Mouse (Mus musculus) hindbrain, embryonic 14.5 days (tissue): ENCODE results near the gene Lrrc57. TPM values are rescaled to one million over a fixed set of nuclear protein-coding genes. Genes with fewer than 3 reads are reported as not detected.

ENCODE experiments used
- ATAC-seq: fragments of 200-750 bp; cut with Nextera tagmentation; 2 replicates; pipeline ENCODE4 v1.8.0; 2017; ENCODE audit warnings: moderate number of reproducible peaks, mild to moderate bottlenecking, moderate TSS enrichment, moderate library complexity; ENCODE audit not compliant: low FRiP score
- DNase-seq: peaks from one replicate; pipeline ENCODE4 v3.0.0-alpha.2; 2015; ENCODE audit warnings: low spot score
- H3K27ac ChIP-seq: fragments of 300-500 bp; sonication (generic); 2 replicates; pipeline ENCODE4 v1.5.1; 2014; ENCODE audit warnings: mild to moderate bottlenecking, moderate library complexity
- H3K27me3 ChIP-seq: fragments of 300-500 bp; sonication (generic); 2 replicates; pipeline ENCODE4 v1.6.1; 2014; ENCODE audit warnings: mild to moderate bottlenecking, low read length, mixed read lengths; ENCODE audit not compliant: control insufficient read depth, insufficient read depth
- H3K36me3 ChIP-seq: fragments of 300-500 bp; sonication (generic); replicated peaks from 2 replicates; pipeline ENCODE4 v1.6.1; 2014; ENCODE audit not compliant: control insufficient read depth, insufficient read depth
- H3K4me1 ChIP-seq: fragments of 300-500 bp; sonication (generic); replicated peaks from 2 replicates; pipeline ENCODE4 v1.6.1; 2014; ENCODE audit warnings: antibody characterized with exemption, low read length, mixed read lengths; ENCODE audit not compliant: control insufficient read depth, insufficient read depth
- H3K4me2 ChIP-seq: fragments of 300-500 bp; sonication (generic); replicated peaks from 2 replicates; pipeline ENCODE4 v1.6.1; 2014; ENCODE audit warnings: mild to moderate bottlenecking, moderate library complexity
- H3K4me3 ChIP-seq: fragments of 300-500 bp; sonication (generic); replicated peaks from 2 replicates; pipeline ENCODE4 v1.5.1; 2014; ENCODE audit warnings: mild to moderate bottlenecking, low read length
- H3K9ac ChIP-seq: fragments of 300-500 bp; sonication (generic); 2 replicates; pipeline ENCODE4 v1.6.1; 2014
- H3K9me3 ChIP-seq: fragments of 300-500 bp; sonication (generic); 2 replicates; pipeline ENCODE4 v1.6.1; 2016; ENCODE audit warnings: low read length; ENCODE audit not compliant: control insufficient read depth
- WGBS: fragments of 180-500 bp; shearing (Covaris S2); extraction: QIAGEN DNeasy Blood & Tissue Kit; methylation state at CpG from one replicate; pipeline ENCODE4 v1.1.7; 2014; 5-methylcytosine and 5-hydroxymethylcytosine counted together
- polyA plus RNA-seq: library from polyadenylated mRNA; unstranded; fragments of >200 nt; fragmentation: Nextera tagmentation; extraction: Ambion mirVana; gene quantifications from 2 replicates; pipeline ENCODE4 v1.2.1, GENCODE M21; 2014

The Lrrc57 gene
- polyA plus RNA-seq, 1 experiment from 2014 or later, result 30.8 TPM

DNA sequence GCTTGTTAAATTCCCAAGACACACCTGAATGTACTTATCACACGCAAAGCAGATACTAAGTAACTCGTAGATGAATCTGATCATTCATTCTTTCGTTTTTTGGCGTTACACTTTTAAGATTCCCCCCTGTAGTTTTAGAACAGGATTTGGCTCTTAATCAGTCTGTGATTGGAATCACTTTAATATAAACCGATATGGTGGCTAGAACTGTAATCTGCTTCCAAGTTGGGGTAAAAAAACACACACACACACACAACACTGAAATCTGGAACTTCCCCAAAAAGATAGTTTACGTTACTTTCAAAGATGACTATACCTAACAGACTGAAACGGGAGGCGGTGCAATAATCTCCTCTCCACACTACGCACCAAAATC, 46.5 kb downstream of the Lrrc57 start:
- peaks cover 7% of the 10 kb centered on the region for H3K4me1 ChIP-seq
- DNase-seq (no peak), ATAC-seq (no peak)
- no peaks in the 10 kb centered on the region for H3K9me3 ChIP-seq
- no peaks in the 10 kb centered on the region for H3K27me3 ChIP-seq
- 25% methylated on average over 9 of the region's 9 CpGs for WGBS
- peak overlapping the region; percentile 84 for H3K4me3 ChIP-seq
- H3K36me3 ChIP-seq, result no peaks in the 10 kb centered on the region
- no peak overlapping the region for H3K27ac ChIP-seq
- peak overlapping the region; percentile 72 for H3K4me2 ChIP-seq
- peak overlapping the region; percentile 94 for H3K9ac ChIP-seq

DNA sequence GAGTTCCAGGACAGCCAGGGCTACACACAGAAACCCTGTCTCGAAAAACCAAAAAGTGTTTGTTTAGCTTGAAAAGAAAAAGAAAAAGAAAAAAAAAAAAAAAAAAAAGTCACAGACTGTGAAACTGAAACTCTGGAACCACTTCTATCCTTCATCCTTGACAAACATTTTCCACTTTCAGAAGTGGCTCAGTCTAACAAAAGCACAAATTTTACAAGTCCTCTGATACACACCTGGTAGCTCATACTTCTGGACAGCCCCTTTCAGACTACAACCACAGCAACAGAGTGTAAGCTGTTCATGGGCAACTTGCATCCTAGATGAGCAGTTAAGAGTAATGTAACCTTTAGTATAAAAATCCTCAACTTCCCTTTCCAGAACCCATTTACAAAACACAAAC, 47.8 kb downstream of the Lrrc57 start:
- Histone ChIP-seq H3K9me3 (no peaks in the 10 kb centered on the region), H3K27me3 (no peaks in the 10 kb centered on the region), H3K4me1 (peaks cover 5% of the 10 kb centered on the region), H3K36me3 (no peaks in the 10 kb centered on the region), H3K4me3 (no peak overlapping the region), H3K4me2 (no peak overlapping the region), H3K9ac (no peak overlapping the region), H3K27ac (no peak overlapping the region)
- ATAC-seq (no peak), DNase-seq (no peak)
- 90% methylated on average over 1 of the region's 1 CpGs for WGBS

DNA sequence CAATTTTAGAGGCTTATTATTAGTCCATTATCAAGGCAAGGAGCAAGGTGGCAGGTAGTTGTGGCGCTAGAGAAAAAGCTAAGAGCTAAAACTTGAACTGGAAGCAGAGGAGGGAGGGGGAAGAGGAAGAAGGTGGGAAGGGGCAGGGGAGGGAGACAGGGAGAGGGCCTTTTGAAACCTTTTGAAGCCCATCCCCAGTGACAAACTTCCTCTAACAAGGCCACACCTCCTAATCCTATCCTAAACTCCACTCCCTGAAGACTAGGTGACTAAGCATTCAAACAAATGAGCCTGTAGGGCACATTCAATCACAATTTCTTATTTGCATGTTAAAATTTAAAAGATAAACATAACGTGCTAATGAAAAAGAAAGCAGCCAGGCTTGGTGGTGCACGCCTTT, 50.5 kb downstream of the Lrrc57 start:
- peaks cover 5% of the 10 kb centered on the region for H3K4me1 ChIP-seq
- H3K9me3 ChIP-seq, result no peaks in the 10 kb centered on the region
- no peak overlapping the region for H3K27ac ChIP-seq
- H3K36me3 ChIP-seq, result peaks cover 15% of the 10 kb centered on the region
- DNase-seq (no peak), ATAC-seq (no peak)
- no peaks in the 10 kb centered on the region for H3K27me3 ChIP-seq
- H3K4me2 ChIP-seq, result no peak overlapping the region
- no peak overlapping the region for H3K4me3 ChIP-seq
- 90% methylated on average over 3 of the region's 3 CpGs for WGBS
- H3K9ac ChIP-seq, result no peak overlapping the region

DNA sequence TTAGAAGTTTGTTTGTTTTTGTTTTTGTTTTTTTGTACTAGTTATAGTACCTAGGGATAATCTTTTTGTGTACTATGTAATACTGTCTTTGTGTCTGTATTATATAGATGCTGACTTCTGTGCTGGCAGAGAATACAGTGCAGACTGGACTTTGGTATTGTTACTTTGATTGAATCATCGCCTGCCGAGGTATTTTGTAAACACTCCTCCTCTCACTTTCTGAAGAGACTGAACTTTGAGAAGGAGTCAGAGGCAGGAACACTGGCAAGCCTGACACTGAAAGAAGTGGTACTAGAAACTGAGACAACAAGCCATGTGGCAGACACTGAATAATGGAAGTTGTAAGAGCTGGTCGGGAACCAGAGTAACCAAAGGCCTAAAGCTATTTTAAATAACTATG, 52.5 kb downstream of the Lrrc57 start:
- WGBS, result 77% methylated on average over 3 of the region's 3 CpGs
- ATAC-seq, result no peak
- Histone ChIP-seq H3K27me3 (no peaks in the 10 kb centered on the region), H3K9me3 (no peaks in the 10 kb centered on the region), H3K4me2 (no peak overlapping the region), H3K9ac (no peak overlapping the region), H3K4me1 (no peaks in the 10 kb centered on the region), H3K4me3 (no peak overlapping the region), H3K36me3 (peaks cover 31% of the 10 kb centered on the region), H3K27ac (no peak overlapping the region)
- DNase-seq, result no peak

Other genes with a start within 250 kb of the Lrrc57 start
- gene Ganc, start 205.6 kb downstream of the Lrrc57 start, polyA plus RNA-seq, result 7.9 and 8.7 TPM in 2 replicates
- gene Tmem87a, start 205.4 kb downstream of the Lrrc57 start, polyA plus RNA-seq, result 8.9 and 10.6 TPM in 2 replicates
- 0.64 and 1.7 TPM in 2 replicates for gene Capn3, start 153.5 kb downstream of the Lrrc57 start, polyA plus RNA-seq
- 46.4 and 48.0 TPM in 2 replicates for gene Zfp106, start 45.7 kb downstream of the Lrrc57 start, polyA plus RNA-seq
- gene Snap23, start 41.8 kb downstream of the Lrrc57 start, polyA plus RNA-seq, result 17.3 and 18.9 TPM in 2 replicates
- gene Haus2, start 137 bp downstream of the Lrrc57 start, polyA plus RNA-seq, result 25.3 and 28.7 TPM in 2 replicates
- gene Stard9, start 19.6 kb upstream of the Lrrc57 start, polyA plus RNA-seq, result 4.7 and 7.0 TPM in 2 replicates
- 8.9 and 9.9 TPM in 2 replicates for gene Cdan1, start 240.6 kb upstream of the Lrrc57 start, polyA plus RNA-seq
- 17.4 and 18.1 TPM in 2 replicates for gene Ttbk2, start 241.1 kb upstream of the Lrrc57 start, polyA plus RNA-seq